Mouse (Mus musculus): Measurements from ENCODE around the gene Tenm2.

Tenm2 gene

DNA sequence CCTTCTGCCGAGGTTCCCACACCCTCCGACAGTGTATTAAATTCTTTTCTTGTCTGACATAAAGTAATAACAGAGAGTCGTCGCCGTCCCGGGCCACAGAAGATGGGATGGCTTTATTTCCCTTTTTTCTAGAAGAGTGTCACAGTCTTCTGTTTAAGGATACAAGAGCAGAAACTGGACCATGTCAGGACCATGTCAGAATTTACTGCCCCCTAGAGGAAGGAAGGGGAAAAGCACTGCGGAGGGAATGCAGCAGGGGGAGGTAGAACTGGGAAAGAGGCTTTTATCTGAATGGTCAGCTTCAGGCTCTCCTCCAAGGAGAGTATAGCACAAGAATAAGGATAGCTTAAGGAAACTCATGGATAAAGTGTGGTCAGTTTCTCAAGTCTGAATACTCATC, 745.7 kb downstream of the Tenm2 start:
- DNase-seq (ENCODE audit: low read depth in 1 of 2, low spot score in 2 of 2), result no peak

DNA sequence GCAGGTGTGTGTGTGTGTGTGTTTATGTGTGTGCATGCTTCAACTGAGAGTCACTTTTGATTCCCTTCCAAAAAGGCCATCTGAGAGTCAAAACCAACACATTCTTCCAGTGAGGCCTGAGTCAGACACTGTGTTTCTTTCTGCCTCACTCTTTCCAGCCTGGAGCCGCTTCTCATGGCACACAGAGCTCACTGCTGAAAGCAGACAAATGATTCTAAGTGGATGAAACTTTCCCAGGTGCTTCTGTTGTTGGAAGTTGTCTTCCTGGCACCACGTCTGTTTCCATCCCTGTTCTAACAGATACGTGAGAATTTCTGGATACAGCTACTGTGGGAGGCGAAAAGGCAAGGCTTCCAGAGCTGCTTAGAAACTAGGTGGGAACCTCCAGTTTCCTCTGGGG, 747.1 kb downstream of the Tenm2 start:
- no peak for DNase-seq (ENCODE audit: low read depth in 1 of 2, low spot score in 2 of 2)

DNA sequence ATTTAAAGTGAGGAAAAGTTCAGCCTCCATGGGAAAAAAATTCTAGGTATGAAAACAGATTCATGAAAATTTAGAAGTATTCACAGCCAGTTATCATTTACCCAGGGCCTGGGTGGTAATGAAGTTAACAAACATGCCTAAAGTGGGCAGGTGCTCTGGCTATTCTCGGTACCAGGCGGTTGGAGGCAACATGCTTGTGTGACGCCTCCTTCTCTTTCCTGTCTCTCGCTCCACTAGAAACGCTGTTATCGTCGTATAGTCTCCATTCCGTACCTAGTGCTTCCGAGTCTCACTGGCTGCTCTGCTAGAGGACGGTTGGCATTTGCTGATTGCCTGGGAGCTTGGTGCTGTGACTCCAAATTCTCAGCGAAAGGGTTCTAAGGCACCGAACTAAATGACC, 749.7 kb downstream of the Tenm2 start:
- DNase-seq (ENCODE audit: low read depth in 1 of 2, low spot score in 2 of 2), result no peak

DNA sequence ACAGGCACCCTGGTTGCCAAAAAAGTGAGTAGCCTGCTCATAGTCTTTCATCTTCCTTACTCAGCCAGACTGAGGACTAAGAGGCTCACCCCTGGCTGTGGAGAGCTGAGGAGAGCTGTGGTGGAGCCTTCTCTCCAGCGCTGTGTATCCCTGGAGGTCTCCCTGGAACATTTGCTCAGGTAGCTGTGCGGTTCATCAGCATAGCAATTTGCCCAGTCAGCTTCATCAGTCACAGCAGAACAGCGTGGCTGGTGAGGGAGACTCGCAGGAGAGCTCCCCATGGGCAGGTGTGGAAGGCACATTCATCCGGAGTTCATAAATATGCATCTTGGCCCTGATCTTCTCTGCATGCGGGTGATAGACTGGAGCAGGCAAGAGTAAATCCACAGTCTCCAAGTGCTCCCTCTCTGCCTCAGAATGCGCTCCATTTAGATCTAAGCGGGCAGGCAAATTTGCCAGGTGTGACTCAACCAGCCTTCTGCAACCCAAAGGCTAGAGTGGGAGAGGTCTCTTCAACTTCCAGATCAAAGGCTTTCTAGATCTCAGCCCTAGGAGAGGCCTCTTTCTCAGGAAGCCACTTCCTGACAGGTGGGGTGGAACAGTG, 751.2 kb downstream of the Tenm2 start:
- no peak for DNase-seq (ENCODE audit: low read depth in 1 of 2, low spot score in 2 of 2)

DNA sequence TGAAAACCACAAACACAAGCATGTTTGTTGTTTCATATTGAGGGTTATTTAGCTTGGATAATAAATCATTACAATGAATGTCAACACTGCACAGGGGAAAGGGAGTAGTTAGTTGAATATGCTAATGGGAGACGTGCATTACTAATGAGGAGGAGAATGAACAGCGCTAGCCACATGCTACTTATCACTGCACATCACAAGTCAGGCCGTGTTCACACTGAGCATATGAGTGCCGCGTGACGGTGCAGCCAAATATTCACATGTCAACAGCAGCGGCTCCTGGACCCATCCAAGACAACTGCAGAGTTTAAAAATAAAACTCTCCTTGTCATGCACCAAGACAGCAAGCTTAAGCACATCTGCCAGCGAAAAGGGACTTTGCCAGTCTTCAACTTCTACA, 753.6 kb downstream of the Tenm2 start:
- no peak for DNase-seq (ENCODE audit: low read depth in 1 of 2, low spot score in 2 of 2)

DNA sequence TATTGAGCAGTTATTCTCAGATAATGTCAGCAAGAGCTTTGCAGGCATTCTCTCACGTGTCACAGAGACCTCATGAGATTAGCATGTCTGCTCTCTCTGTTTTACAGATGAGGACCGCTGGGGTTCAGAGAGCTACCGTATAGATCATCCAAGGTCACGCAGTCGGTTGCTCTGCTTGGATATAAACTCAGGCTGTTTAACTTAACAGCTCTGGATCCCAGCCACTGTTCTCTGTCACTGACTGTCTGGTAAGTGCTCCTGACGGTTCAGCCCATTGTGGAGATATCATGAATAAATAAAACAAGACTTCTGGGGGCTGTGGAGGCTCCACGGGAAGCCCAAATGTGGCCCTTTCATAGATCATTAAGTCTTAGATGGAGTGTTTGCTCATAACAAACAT, 754.2 kb downstream of the Tenm2 start:
- DNase-seq (ENCODE audit: low read depth in 1 of 2, low spot score in 2 of 2), result no peak

DNA sequence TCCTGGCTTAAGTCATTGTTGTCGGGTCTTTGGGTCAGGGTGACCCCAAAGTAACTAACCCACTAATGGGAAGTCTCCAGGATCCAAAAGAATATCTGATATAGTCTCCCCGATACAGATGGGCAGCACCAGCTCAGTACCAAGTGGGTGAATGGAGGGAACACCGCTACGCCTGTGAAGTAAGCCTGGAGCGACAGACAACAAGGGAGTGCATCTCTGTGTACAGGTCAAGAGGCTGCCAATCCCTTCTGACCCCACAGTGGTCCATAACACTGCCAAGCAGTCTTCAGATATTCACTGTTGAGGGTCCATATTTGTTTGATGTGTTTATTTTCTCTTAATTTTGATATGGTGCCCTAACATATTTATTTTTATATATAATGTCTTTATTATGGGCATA, 754.7 kb downstream of the Tenm2 start:
- no peak for DNase-seq (ENCODE audit: low read depth in 1 of 2, low spot score in 2 of 2)

DNA sequence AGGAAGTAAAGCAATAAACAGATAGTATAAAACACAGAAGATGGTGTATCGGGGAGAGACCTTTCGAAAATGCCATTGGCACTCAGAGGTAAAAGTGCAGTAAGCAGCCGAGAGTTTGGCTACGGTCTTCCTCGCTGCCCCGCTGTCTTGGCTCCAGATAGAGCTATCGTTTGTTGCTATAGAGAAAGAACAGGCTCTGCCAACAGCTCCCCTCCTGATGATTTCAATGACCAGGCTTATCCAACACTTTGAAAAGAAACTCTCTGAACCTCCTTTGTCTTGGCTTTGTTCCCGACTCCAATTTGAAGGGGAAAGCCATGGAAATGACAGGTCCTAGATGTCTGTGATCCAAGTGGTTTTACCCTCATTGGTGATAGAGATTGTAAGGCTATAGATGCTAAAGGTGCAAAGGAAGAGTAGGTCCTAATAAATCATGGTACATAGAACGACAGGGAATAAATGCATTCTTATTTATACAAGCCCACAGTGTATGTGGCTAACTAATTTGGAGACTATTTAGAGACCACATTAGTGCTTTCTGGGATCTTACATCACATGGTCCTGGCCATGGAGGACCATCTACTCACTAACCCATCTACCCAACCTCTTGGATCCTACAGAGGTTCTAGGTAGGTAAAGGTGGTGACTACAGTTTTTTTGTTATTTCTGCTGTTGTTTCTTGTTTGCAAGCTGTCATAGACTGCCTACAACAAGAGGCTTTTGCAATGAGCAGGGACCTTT, 765.8 kb downstream of the Tenm2 start:
- DNase-seq (ENCODE audit: low read depth in 1 of 2, low spot score in 2 of 2), result no peak

DNA sequence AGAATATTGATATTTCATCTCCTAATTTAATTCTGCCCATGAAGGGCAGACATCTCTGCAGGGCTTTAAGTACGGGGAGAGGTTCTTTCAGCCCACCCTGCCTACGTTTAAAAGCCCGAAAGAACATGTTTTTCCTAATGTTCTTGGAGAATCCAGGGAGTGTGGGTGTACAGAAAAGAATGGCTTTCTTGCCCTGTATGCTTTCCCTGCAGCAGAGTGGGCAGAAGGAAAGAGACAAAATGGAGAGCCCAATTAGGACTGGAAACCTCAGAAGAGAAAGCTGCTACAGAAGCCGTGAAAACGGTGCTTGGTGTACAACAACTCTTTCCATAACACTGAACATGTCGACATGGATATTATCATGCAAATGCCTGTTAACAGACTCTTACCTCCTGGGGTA, 777.3 kb downstream of the Tenm2 start:
- no peak for DNase-seq (ENCODE audit: low read depth in 1 of 2, low spot score in 2 of 2)

DNA sequence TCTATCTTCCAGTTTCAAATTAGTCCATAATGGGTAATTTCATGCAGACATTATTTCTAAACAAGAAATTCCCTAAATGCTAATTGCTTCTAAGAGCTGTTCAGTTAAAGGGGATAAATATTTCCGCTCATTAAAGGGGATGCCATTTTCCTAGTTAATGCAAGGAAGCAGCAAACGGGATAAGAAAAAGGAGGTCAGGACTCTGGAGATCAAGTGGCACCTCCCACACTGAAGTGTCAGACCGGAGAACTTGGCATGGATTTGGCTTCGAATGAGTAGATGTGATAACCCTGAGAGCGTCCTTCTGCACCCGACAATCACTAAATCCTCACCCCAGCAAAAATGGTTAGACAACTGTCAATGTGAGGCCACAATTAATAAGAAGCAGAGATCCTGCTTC, 781.7 kb downstream of the Tenm2 start:
- no peak for DNase-seq (ENCODE audit: low read depth in 1 of 2, low spot score in 2 of 2)

DNA sequence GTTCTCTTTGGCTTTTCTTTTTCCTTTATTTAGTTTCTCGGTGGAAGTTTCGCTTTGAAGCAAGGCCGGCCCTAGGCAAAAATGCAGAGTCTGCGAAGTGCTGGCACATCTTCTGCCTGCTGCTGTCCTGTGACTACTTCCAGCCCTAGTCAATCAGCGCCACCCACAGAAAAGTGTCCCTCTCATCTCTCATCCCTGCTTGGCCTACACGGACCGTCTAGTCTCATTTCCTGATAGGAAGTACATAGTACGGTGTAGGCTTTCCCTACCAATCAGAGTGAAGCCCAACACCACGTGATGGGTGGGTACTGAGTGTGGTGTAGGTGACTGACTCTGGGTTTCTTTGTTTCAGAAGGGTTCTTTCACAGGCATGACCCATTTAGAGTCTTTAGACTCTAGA, 783.3 kb downstream of the Tenm2 start:
- DNase-seq (ENCODE audit: low read depth in 1 of 2, low spot score in 2 of 2), result no peak

DNA sequence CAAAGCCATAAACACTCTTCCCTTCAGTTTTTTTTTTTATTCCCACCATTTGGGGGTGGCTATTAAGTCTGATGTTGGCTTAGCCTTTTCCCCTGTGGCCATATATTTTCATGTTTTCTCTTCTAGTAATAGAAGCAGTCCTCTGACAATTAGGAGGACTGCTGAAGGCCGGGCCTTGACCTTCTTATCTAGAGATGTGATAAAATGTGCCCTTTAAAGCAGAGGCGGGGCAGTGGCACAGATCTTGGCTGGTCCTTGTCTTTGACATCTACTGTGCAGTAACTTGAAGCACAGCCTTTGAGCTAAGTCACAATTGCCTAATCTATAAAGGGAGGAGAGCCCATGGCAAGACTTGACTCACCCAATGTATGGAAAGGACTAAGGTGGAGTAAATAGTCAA, 789.4 kb downstream of the Tenm2 start:
- DNase-seq (ENCODE audit: low read depth in 1 of 2, low spot score in 2 of 2), result no peak

DNA sequence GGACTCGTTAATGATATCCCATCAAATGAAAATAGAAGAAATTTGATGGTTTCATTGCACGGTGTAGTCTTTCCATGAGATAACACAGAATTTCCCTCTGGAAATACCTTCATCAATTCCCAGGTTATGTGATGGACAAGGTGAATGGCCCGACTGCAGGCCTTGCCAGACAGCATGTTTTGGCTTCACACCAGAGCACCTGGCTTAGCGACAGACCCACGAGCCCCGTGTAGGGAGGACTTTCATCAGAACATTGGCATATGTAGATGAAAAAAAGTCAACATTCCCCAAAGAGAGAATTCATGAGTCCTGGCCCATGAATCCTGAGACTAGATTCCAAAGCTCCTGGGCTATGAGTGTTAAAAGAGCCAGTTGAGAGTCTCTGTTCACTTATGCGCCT, 791.9 kb downstream of the Tenm2 start:
- no peak for DNase-seq (ENCODE audit: low read depth in 1 of 2, low spot score in 2 of 2)

DNA sequence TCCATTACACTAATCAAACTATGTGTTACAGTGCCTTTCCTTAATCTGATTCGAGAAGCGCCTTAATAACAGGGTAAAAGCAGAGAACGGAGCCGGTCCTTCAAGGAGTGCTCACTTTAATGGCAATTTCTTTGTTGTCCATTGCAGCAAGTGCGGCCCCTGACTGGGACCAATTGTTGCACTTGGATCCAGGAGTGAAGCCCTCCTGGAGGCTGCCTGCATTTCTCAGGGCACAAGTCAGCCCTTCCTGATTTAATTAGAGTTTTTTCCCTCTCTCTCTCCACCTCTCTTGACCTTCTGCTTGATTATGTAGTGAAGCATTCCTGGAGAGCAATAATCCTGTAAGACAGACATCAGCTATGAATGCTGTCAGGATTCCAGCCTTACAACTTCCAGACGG, 794.0 kb downstream of the Tenm2 start:
- DNase-seq (ENCODE audit: low read depth in 1 of 2, low spot score in 2 of 2), result no peak

DNA sequence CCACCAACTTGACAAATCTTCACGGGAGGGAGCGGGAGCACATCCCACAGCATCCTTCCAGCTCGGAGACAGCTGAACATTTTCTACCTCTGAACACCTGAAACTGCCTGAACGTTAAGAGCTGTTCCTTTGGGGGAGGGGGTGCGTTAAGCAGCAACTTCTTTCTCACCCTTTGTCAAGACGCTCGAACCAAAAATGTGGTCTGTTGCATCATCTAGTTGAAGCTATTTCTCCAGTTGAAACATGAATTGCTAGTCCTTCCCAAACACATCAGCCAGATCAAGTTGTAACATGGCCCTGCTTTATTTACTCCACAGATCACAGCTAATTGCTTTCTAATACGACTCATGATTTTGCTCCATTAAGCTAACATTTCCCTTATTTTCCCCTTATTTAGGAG, 799.5 kb downstream of the Tenm2 start:
- no peak for DNase-seq (ENCODE audit: low read depth in 1 of 2, low spot score in 2 of 2)

DNA sequence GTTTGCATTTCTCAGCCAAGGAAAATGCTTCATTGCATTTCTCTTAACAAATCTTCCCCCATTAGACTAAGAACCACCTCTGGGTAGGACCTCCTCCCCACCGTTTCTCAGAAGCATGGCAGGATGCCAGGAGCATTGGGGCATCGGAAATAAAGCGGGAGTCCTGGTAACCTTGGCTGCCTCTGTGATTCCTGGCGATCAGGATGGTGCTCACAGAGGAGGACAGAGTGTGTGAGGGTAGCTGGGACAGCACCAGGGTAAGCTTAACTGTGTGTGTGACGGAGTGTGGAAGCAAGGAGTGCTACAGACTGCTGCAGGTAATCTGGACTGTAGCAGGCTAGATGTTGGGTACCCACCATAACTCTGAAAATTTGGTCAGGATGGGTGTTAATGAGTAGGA, 806.8 kb downstream of the Tenm2 start:
- DNase-seq (ENCODE audit: low read depth in 1 of 2, low spot score in 2 of 2), result no peak

DNA sequence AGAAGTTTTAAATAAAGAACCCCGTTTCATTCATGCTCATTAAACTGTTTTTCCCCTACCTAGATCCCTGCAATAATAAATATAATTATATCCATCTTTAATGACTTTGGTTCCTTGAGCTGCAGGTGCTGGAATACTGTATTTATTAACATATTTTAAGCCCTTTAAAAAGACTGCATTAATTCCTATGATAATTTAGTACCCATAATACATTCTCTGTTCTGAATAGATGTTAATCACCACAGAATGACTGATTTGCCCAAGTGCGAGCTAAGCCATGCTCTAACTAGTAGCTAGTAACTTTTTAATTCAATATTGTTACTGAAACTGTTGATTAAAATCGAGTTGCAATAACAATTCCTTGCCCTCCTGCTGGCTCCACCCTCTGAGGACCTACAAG, 810.8 kb downstream of the Tenm2 start:
- DNase-seq (ENCODE audit: low read depth in 1 of 2, low spot score in 2 of 2), result no peak

DNA sequence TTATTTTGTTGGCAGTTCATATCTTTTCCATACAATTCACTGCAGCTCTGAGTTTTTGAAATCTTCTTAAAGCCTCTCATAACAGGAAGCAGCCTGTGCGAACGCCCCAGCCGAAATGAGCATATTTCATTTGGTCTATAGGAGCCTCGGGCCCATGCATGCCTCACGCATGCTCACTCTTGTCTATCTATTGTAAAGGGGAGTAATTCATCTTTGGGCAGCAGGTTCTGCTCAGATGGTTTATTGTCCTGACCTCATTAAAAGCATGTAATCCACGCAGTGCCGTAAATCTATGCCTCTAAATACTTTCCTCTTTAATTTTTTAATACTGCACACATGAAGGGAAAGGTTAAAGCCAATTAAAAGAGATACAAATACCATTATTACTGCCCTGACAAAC, 815.7 kb downstream of the Tenm2 start:
- no peak for DNase-seq (ENCODE audit: low read depth in 1 of 2, low spot score in 2 of 2)

DNA sequence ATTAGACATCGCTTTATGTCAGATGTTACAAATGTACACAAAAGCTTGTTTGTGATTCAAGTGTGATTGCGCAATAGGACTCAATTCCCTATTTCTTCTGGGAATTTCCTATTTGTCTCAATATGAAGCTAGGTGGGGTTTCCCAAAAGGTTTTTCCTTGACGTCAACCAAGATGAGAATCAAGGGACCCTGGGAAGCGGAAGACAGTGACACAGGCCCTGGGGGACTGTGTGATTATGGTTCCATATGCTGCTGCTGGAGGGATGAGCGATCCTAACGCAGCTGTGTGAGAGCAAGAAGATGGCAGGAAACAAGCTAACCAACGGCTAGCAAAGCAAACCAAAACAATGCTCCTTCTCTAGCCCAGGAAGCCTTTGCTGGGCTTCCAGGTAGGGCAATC, 820.5 kb downstream of the Tenm2 start:
- DNase-seq (ENCODE audit: low read depth in 1 of 2, low spot score in 2 of 2), result no peak

DNA sequence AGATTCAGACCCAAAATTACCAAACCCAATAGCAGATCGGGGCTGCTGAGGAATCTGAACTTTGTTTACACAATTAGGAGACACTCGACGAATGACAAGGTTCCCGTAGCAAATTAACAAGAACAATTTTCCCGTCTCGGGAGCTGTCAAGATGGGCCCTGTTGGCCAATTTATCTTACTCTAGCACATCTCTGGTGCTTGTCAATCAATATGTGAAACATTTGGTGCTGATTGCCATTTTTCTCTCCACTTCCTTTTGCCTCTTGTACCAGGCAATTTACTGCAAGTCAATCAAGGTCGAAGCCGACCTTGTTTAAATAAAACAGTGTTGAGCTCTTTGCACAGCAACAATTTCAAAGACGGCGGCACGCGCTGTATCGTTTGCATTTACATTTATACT, 824.9 kb downstream of the Tenm2 start:
- DNase-seq (ENCODE audit: low read depth in 1 of 2, low spot score in 2 of 2), result no peak

DNA sequence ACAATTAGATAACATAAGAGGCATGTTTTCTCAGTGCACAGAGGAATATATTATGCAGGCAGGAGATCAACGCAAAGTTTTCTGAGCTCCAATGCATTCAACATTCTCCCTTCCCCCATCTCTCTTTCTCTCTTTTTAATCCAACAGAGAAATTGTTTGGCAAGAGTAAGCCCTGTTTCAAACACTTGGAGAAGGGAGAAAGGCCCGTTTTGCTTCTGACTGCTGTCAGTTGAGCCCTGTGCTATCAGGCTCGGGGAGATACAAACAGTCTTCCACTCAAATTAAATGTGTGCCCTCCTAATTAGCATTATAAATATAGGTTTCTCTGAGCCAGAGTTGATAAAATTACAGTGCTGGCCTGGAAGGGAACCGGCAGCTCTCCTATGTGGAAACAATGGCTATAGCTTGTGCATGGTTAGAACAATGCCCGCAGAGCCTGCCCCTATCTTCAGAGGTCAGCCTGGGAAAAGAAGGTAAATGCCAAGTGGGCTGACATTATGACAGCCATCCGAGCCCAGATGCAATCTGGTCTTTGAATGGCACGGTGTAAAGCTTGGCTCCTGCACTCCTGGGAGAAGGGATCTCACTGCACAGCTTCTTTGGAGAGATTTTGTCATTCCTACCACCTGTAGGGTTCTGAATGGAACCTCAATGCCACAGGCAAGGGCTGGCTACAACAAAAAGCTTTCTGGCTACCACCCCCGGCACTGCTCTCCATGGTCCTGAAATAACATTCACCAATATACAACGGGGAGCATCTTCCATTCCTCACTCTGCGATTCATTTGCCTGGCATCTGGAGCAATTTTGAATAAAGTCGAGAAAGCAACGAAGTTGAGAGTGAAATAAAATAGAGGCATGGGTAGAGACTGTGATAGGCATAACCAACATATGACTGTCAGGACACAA, 839.7 kb downstream of the Tenm2 start:
- DNase-seq (ENCODE audit: low read depth in 1 of 2, low spot score in 2 of 2), result no peak

DNA sequence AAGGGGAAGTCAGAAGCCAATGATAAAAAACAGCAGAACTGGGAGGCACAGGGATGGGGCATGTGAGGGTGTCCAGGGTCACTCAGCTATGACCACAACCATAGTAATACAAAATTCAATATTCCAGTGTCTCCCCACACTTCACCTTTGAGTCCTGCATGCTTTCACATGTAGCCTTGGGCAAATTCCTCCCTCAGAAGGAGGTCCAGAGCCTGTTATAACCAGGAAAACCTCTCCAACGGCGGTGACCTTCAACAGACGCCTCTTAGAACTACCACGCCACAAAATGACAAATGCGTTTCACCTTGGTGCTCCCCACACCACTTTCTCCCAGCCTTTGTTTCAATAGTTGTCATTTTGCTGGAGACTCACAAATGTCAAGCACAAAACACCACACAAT, 851.1 kb downstream of the Tenm2 start:
- no peak for DNase-seq (ENCODE audit: low read depth in 1 of 2, low spot score in 2 of 2)

Data from monocyte, adult 2 months (primary cell).